Mouse (Mus musculus) erythroblast, adult 5-6 weeks (primary cell): ENCODE results near the gene Cdh22. TPM values are rescaled to one million over a fixed set of nuclear protein-coding genes. Genes with fewer than 3 reads are reported as not detected.

Source experiments
- ATAC-seq: replicated peaks from 2 replicates; pipeline ENCODE4 v1.8.0; 2016; ENCODE audit warnings: moderate number of reproducible peaks, mild to moderate bottlenecking, moderate TSS enrichment, inconsistent platforms; ENCODE audit not compliant: poor library complexity, low FRiP score, severe bottlenecking
- total RNA-seq, 2 experiments: library from RNA; stranded (forward) in 1 of 2; stranded (reverse) in 1 of 2; fragments of 150-400 nt in 1 of 2; fragments of 200-764, 138-1000 nt in 1 of 2; gene quantifications; 2 replicates each; pipeline versions ENCODE4 v1.2.3 to v1.2.4; 2015 to 2017; ENCODE audit warnings: low replicate concordance in 2 of 2

The Cdh22 gene
- total RNA-seq, 2 experiments from 2014 or later = not detected

DNA sequence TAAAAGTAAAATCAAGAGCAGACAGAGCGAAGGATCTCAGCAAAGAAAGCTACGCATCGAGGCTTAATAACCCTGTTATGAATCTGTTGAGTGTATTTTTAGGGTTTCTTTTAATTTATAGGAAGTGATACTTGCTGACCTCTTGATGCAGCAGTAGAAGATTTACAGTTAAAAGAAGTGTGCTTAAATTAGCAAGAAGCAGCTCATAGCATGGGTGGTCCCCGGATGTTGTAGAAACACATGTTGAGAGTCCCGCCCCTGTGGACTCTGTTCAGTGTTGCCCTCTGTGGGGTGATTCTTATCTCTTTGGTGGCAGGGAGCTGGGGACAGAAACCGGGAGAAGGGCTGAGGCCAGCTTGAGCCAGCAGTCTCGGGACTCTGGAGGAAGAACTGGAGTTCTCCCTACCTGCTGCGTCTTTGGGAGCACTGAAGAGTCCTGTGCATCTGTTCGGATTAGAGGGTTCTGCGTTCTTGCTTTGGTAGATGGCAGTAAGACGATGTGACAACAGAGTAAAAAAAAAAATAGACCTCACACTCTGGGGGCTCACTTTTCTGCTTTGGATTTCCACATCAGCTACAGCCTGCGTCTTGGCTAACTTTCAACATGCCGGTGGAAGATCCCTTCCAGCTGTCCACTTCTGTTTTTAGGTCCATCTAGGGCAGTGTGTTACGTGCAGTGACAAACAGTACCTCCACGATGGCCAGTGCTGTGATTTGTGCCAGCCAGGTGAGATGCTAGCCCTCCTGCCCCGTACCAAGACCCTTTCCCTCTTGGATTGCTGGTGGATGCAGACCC, 172.8 kb downstream of the Cdh22 start:
- ATAC-seq = no peak

Other genes with a start within 250 kb of the Cdh22 start
- gene Ncoa5, start 200.0 kb downstream of the Cdh22 start, total RNA-seq (2015; ENCODE audit: low replicate concordance) = 1.2 and 5.4 TPM in 2 replicates
- 10.3 and 15.6 TPM in 2 replicates for gene Ncoa5, start 200.0 kb downstream of the Cdh22 start, total RNA-seq (2017; ENCODE audit: low replicate concordance)
- 10.2 TPM in 1 of 2 replicates, not detected in the other for gene Cd40, start 179.2 kb downstream of the Cdh22 start, total RNA-seq (2015; ENCODE audit: low replicate concordance)
- gene Cd40, start 179.2 kb downstream of the Cdh22 start, total RNA-seq (2017; ENCODE audit: low replicate concordance) = 3.6 and 5.1 TPM in 2 replicates
- gene 1700025C18Rik, start 144.1 kb downstream of the Cdh22 start, total RNA-seq (2015; ENCODE audit: low replicate concordance) = not detected in 2 replicates
- gene 1700025C18Rik, start 144.1 kb downstream of the Cdh22 start, total RNA-seq (2017; ENCODE audit: low replicate concordance) = not detected in 2 replicates
- 22.6 and 34.2 TPM in 2 replicates for gene Slc35c2, start 53.0 kb upstream of the Cdh22 start, total RNA-seq (2015; ENCODE audit: low replicate concordance)
- gene Slc35c2, start 53.0 kb upstream of the Cdh22 start, total RNA-seq (2017; ENCODE audit: low replicate concordance) = 10.0 and 14.6 TPM in 2 replicates
- gene Elmo2, start 91.6 kb upstream of the Cdh22 start, total RNA-seq (2015; ENCODE audit: low replicate concordance) = 15.8 and 15.9 TPM in 2 replicates
- 5.6 and 9.4 TPM in 2 replicates for gene Elmo2, start 91.6 kb upstream of the Cdh22 start, total RNA-seq (2017; ENCODE audit: low replicate concordance)
- gene Zfp663, start 133.9 kb upstream of the Cdh22 start, total RNA-seq (2015; ENCODE audit: low replicate concordance) = not detected in 2 replicates
- not detected in 2 replicates for gene Zfp663, start 133.9 kb upstream of the Cdh22 start, total RNA-seq (2017; ENCODE audit: low replicate concordance)
- not detected in 2 replicates for gene Zfp334, start 153.4 kb upstream of the Cdh22 start, total RNA-seq (2015; ENCODE audit: low replicate concordance)
- gene Zfp334, start 153.4 kb upstream of the Cdh22 start, total RNA-seq (2017; ENCODE audit: low replicate concordance) = not detected in 2 replicates
- not detected in 2 replicates for gene Ocstamp, start 165.6 kb upstream of the Cdh22 start, total RNA-seq (2015; ENCODE audit: low replicate concordance)
- 0.42 TPM in 1 of 2 replicates, not detected in the other for gene Ocstamp, start 165.6 kb upstream of the Cdh22 start, total RNA-seq (2017; ENCODE audit: low replicate concordance)
- gene Slc13a3, start 238.4 kb upstream of the Cdh22 start, total RNA-seq (2015; ENCODE audit: low replicate concordance) = not detected in 2 replicates
- not detected in 2 replicates for gene Slc13a3, start 238.4 kb upstream of the Cdh22 start, total RNA-seq (2017; ENCODE audit: low replicate concordance)